Mouse (Mus musculus) erythroblast, embryonic 14.5 days (primary cell): ENCODE results near the gene Cdr1.

ENCODE experiments used
- GATA1 ChIP-seq: IDR thresholded peaks from 2 replicates; pipeline ENCODE4 v1.6.1; 2012; ENCODE audit warnings: low read length, inconsistent platforms, mixed read lengths
- TAL1 ChIP-seq: IDR thresholded peaks from 3 replicates; pipeline ENCODE4 v1.6.1; 2012; ENCODE audit warnings: low read length, inconsistent platforms, mixed read lengths

GRCm38 (mm10) chrX:61166519-61166918 lies 18.8 kb downstream of the Cdr1 start:
- TF ChIP-seq GATA1 (no peak), TAL1 (no peak)
